Mouse (Mus musculus) embryonic facial prominence, embryonic 12.5 days (tissue): ENCODE data around the gene Bmpr1a. TPM values are rescaled to one million over a fixed set of nuclear protein-coding genes. Genes with fewer than 3 reads are reported as not detected.
A peak's percentile ranks its signal among the peaks of the same experiment; 100 is the strongest.

ENCODE experiments used
- ATAC-seq: fragments of 200-750 bp; cut with Nextera tagmentation; 2 replicates; pipeline ENCODE4 v1.8.0; 2017; ENCODE audit not compliant: insufficient number of reproducible peaks, insufficient read depth, low FRiP score, low TSS enrichment
- H3K27ac ChIP-seq: fragments of 300-500 bp; sonication (generic); 2 replicates; pipeline ENCODE4 v1.5.1; 2016; ENCODE audit warnings: mild to moderate bottlenecking
- H3K27me3 ChIP-seq: fragments of 300-500 bp; sonication (generic); 2 replicates; pipeline ENCODE4 v1.6.1; 2016; ENCODE audit warnings: mild to moderate bottlenecking, moderate library complexity
- H3K36me3 ChIP-seq: fragments of 300-500 bp; sonication (generic); 2 replicates; pipeline ENCODE4 v1.6.1; 2016; ENCODE audit warnings: mild to moderate bottlenecking
- H3K4me1 ChIP-seq: fragments of 300-500 bp; sonication (generic); 2 replicates; pipeline ENCODE4 v1.6.1; 2016
- H3K4me2 ChIP-seq: fragments of 300-500 bp; sonication (generic); replicated peaks from 2 replicates; pipeline ENCODE4 v1.6.1; 2016; ENCODE audit warnings: mild to moderate bottlenecking, moderate library complexity
- H3K4me3 ChIP-seq: fragments of 300-500 bp; sonication (generic); 2 replicates; pipeline ENCODE4 v1.5.1; 2016; ENCODE audit warnings: mild to moderate bottlenecking
- H3K9ac ChIP-seq: fragments of 300-500 bp; sonication (generic); 2 replicates; pipeline ENCODE4 v1.6.1; 2016; ENCODE audit warnings: mild to moderate bottlenecking, moderate library complexity
- H3K9me3 ChIP-seq: fragments of 300-500 bp; sonication (generic); 2 replicates; pipeline ENCODE4 v1.6.1; 2016; ENCODE audit warnings: mild to moderate bottlenecking, moderate library complexity
- WGBS: fragments of 180-500 bp; shearing (Covaris S2); methylation state at CpG from one replicate; pipeline ENCODE4 v1.1.7; 2016; 5-methylcytosine and 5-hydroxymethylcytosine counted together
- polyA plus RNA-seq: library from polyadenylated mRNA; unstranded; fragments of >200 nt; fragmentation: Nextera tagmentation; extraction: Ambion mirVana; gene quantifications from 2 replicates; pipeline ENCODE4 v1.2.1, GENCODE M21; 2016

The Bmpr1a gene
- polyA plus RNA-seq, 1 experiment from 2014 or later = 71.4 TPM

- WGBS = 98% methylated on average over 6 of the region's 6 CpGs
- Histone ChIP-seq H3K27ac (no peak overlapping the region), H3K4me2 (no peak overlapping the region), H3K36me3 (peaks cover 57% of the 10 kb centered on the region), H3K4me3 (no peak overlapping the region), H3K4me1 (no peaks in the 10 kb centered on the region), H3K9me3 (no peaks in the 10 kb centered on the region), H3K9ac (no peak overlapping the region), H3K27me3 (no peaks in the 10 kb centered on the region)
- no peak for ATAC-seq
These were observed 92.4 kb downstream of the Bmpr1a start for GRCm38 (mm10) chr14:34410716-34411115.

DNA sequence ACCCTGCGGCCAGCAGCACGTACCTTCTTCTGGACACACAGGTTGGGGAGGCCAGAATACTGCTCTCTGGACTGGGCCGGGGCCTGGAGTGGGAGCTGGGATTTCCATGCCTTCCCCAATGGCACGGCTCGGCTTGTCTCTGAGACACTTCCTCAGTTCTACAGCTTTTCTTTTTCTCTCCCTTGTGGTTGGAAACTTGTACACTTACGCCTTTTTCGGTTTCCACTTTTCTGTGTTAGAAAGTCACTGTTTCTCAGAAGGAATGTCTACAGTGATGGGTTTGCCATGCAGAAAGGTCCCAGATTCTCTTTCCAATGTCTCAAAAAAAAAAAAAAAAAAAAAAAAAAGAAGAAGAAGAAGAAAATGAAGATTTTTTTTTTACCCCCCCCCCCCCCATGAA, 99.7 kb downstream of the Bmpr1a start:
- no peak for ATAC-seq
- Histone ChIP-seq H3K4me3 (no peak overlapping the region), H3K27ac (no peak overlapping the region), H3K36me3 (peaks cover 70% of the 10 kb centered on the region), H3K9me3 (no peaks in the 10 kb centered on the region), H3K9ac (no peak overlapping the region), H3K27me3 (no peaks in the 10 kb centered on the region), H3K4me1 (no peaks in the 10 kb centered on the region), H3K4me2 (no peak overlapping the region)
- 89% methylated on average over 7 of the region's 7 CpGs for WGBS

- no peak for ATAC-seq
- no peaks in the 10 kb centered on the region for H3K27me3 ChIP-seq
- no peak overlapping the region for H3K4me3 ChIP-seq
- no peak overlapping the region for H3K4me2 ChIP-seq
- WGBS = 88% methylated on average over 8 of the region's 8 CpGs
- no peak overlapping the region for H3K9ac ChIP-seq
- H3K4me1 ChIP-seq = no peaks in the 10 kb centered on the region
- no peaks in the 10 kb centered on the region for H3K9me3 ChIP-seq
- H3K36me3 ChIP-seq = peaks cover 70% of the 10 kb centered on the region
- no peak overlapping the region for H3K27ac ChIP-seq
These were observed 100.3 kb downstream of the Bmpr1a start for GRCm38 (mm10) chr14:34402871-34403270.

DNA sequence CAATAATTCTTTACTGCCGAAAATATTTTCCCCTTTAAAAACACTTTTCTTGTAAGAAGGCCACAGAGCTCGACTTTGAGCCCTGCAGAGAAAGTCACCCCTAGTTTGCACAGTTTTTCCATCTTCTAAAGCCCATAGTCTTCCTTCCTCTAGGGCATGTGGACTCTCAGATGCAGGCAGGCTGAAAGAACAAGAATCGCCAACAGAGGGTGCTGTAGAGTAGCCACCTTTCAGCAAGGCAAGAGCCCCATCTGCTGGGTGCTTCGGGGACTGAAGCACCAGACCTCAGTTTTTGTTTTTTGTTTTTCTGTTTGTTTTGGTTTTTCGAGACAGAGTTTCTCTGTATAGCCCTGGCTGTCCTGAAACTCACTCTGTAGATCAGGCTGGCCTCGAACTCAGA, 102.0 kb downstream of the Bmpr1a start:
- Histone ChIP-seq H3K9ac (no peak overlapping the region), H3K36me3 (peaks cover 62% of the 10 kb centered on the region), H3K27me3 (no peaks in the 10 kb centered on the region), H3K4me3 (no peak overlapping the region), H3K4me2 (no peak overlapping the region), H3K4me1 (no peaks in the 10 kb centered on the region), H3K9me3 (no peaks in the 10 kb centered on the region), H3K27ac (no peak overlapping the region)
- no peak for ATAC-seq
- WGBS = 51% methylated on average over 6 of the region's 6 CpGs

- 91% methylated on average over 3 of the region's 3 CpGs for WGBS
- Histone ChIP-seq H3K4me1 (no peaks in the 10 kb centered on the region), H3K27me3 (no peaks in the 10 kb centered on the region), H3K9me3 (no peaks in the 10 kb centered on the region), H3K4me3 (no peak overlapping the region), H3K36me3 (peaks cover 57% of the 10 kb centered on the region), H3K4me2 (no peak overlapping the region), H3K27ac (no peak overlapping the region), H3K9ac (no peak overlapping the region)
- ATAC-seq = no peak
These were observed 103.1 kb downstream of the Bmpr1a start for GRCm38 (mm10) chr14:34400021-34400420.

- Histone ChIP-seq H3K4me2 (no peak overlapping the region), H3K4me1 (no peaks in the 10 kb centered on the region), H3K27ac (no peak overlapping the region), H3K4me3 (no peak overlapping the region), H3K9ac (no peak overlapping the region), H3K9me3 (no peaks in the 10 kb centered on the region), H3K27me3 (no peaks in the 10 kb centered on the region), H3K36me3 (peaks cover 51% of the 10 kb centered on the region)
- 93% methylated on average over 6 of the region's 6 CpGs for WGBS
- ATAC-seq = no peak
These were observed 103.8 kb downstream of the Bmpr1a start for GRCm38 (mm10) chr14:34399301-34399700.

GRCm38 (mm10) chr14:34398901-34399300, 104.2 kb downstream of the Bmpr1a start:
- Histone ChIP-seq H3K9me3 (no peaks in the 10 kb centered on the region), H3K36me3 (peaks cover 49% of the 10 kb centered on the region), H3K4me2 (no peak overlapping the region), H3K4me3 (no peak overlapping the region), H3K9ac (no peak overlapping the region), H3K27ac (no peak overlapping the region), H3K4me1 (no peaks in the 10 kb centered on the region), H3K27me3 (no peaks in the 10 kb centered on the region)
- 92% methylated on average over 21 of the region's 21 CpGs for WGBS
- ATAC-seq = no peak

DNA sequence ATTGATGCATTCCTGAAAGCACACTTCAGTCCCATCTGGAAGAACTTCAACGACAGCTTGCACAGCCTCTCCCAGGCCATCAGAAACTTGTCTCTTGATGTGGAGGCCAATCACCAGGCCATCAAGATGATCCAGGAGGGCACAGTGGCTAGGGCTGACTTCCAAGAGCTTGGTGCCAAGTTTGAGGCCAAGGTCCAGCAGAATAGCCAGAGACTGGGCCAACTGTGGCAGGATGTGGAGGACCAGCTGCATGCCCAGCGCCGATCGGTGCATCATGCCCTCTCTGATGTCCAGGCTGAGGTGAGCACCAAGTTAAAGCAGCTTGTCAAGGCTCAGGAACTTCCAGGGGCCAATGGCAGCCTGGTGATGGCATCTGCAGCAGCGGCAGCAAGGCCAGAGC, 105.3 kb downstream of the Bmpr1a start:
- 91% methylated on average over 5 of the region's 5 CpGs for WGBS

GRCm38 (mm10) chr14:34393295-34393694, 109.8 kb downstream of the Bmpr1a start:
- H3K9me3 ChIP-seq = no peaks in the 10 kb centered on the region
- no peak overlapping the region for H3K4me2 ChIP-seq
- 67% methylated on average over 4 of the region's 4 CpGs for WGBS
- no peak overlapping the region for H3K9ac ChIP-seq
- H3K36me3 ChIP-seq = peaks cover 9% of the 10 kb centered on the region
- H3K4me1 ChIP-seq = no peaks in the 10 kb centered on the region
- H3K4me3 ChIP-seq = no peak overlapping the region
- H3K27me3 ChIP-seq = no peaks in the 10 kb centered on the region
- no peak overlapping the region for H3K27ac ChIP-seq
- ATAC-seq = no peak

More for the DNA sequence above, 105.3 kb downstream of the Bmpr1a start:
- Histone ChIP-seq H3K4me3 (no peak overlapping the region), H3K4me1 (no peaks in the 10 kb centered on the region), H3K36me3 (peaks cover 42% of the 10 kb centered on the region), H3K27me3 (no peaks in the 10 kb centered on the region), H3K27ac (no peak overlapping the region), H3K4me2 (no peak overlapping the region), H3K9ac (no peak overlapping the region), H3K9me3 (no peaks in the 10 kb centered on the region)
- ATAC-seq = no peak

- no peaks in the 10 kb centered on the region; the same call in 1 of the 2 replicates for H3K9me3 ChIP-seq
- ATAC-seq = no peak
- no peaks in the 10 kb centered on the region for H3K36me3 ChIP-seq
- no peak overlapping the region for H3K4me2 ChIP-seq
- H3K27me3 ChIP-seq = no peaks in the 10 kb centered on the region
- no peak overlapping the region for H3K27ac ChIP-seq
- H3K4me3 ChIP-seq = no peak overlapping the region
- no peak overlapping the region for H3K9ac ChIP-seq
- whole genome bisulfite sequencing = 87% methylated on average over 9 of the region's 9 CpGs
- peaks cover 10% of the 10 kb centered on the region for H3K4me1 ChIP-seq
These were observed 120.0 kb downstream of the Bmpr1a start for GRCm38 (mm10) chr14:34382921-34383704.

DNA sequence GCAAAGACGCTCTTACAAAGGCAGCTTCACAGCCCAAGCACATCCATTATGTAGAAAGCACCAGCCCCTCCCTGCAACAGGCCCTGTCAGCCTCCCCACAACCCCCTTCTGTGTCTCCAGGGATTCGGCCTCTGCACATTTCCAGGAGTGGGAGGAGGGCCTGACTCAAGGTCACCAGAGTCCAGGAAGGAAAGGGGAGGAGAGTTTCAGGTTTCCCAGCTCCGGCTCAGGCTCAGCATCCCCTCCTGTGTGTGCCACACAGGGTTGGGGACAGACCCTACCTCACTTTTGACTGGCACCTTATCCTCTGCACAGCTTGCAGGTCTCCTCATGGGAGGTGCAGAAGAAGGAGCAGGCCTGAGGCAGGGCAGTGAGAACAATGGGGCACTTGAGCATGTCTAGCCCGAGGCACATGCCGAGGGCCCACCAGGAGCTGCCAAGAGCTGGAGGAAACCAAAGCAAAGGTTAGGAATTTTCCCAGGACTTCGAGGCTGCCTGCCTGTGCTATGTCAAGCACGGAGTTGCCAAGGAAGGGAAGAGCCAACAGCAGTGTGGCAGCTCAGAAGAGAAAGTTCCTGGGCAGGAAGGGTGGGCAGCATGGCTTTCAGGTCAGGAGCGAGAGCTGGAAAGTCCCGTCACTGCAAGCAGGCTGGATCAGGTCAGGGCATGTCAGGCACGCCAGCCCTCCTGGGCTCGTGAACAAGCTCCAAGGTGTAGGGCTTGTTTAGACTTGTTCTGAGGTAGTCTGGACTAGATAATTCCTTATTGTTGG, 124.4 kb downstream of the Bmpr1a start:
- Histone ChIP-seq H3K27me3 (no peaks in the 10 kb centered on the region), H3K27ac (peak overlapping the region; percentile 76), H3K4me3 (no peak overlapping the region), H3K36me3 (no peaks in the 10 kb centered on the region), H3K9me3 (no peaks in the 10 kb centered on the region; the same call in 1 of the 2 replicates), H3K9ac (no peak overlapping the region), H3K4me1 (peaks cover 18% of the 10 kb centered on the region), H3K4me2 (no peak overlapping the region)
- WGBS = 20% methylated on average over 11 of the region's 11 CpGs
- peak; percentile 68; the same call in 1 of the 2 replicates for ATAC-seq

DNA sequence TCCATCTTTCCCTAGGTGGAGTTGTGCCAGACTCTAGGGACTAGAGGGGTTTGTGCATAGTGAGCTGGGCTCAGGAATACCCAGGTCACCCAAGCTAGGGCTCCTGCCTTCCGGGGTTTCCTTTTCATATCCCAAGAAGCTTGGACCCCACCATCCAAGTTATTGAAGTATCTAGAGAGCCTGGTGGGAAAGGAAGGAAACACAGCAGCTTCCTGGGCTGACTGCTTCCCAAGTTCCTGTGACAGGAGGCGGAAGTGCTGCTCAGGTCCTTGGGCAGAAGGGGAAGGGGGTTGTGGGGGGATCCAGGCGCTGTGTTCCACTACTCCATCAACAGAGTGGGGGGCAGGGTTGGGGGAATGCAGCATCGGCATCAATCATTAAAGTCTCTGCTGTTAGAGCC, 126.0 kb downstream of the Bmpr1a start:
- Histone ChIP-seq H3K4me2 (no peak overlapping the region; the same call in none of the 2 replicates), H3K4me1 (peaks cover 18% of the 10 kb centered on the region), H3K9me3 (no peaks in the 10 kb centered on the region), H3K4me3 (no peak overlapping the region), H3K9ac (no peak overlapping the region), H3K27me3 (no peaks in the 10 kb centered on the region), H3K36me3 (no peaks in the 10 kb centered on the region), H3K27ac (no peak overlapping the region)
- no peak for ATAC-seq
- WGBS = 71% methylated on average over 4 of the region's 4 CpGs
